In the genomic region with DNA sequence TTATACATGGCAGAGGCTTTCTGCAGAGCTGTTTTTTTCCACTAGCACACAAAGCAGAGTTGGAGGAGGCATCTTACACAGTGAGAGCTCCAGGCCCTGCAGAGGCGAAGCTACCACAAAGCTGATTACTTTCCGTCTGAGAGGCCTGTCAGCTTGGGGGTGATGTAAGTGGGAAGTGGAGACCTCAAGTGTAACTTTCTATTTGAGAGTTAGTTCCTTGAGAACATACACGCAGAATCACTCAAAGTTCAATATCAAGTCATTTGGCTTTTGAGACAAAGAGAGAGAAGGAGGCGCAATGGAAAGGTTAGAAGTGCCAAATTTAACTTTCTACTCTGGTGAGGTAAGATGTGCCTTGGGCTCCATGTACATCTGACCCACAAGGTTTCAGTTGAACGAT, we compare ENCODE assay signal across 20 mouse cellular contexts. TPM values are rescaled to one million over a fixed set of nuclear protein-coding genes. Genes with fewer than 3 reads are reported as not detected.
DNase-seq lines count a peak whose midpoint lies in the region; ATAC-seq lines count a peak whose summit lies in the region.
"Had no signal": no experiment of that assay in that cellular context is flagged by ENCODE, and none has a peak within 500 bp of the region (broad histone marks: within the 10 kb centered on the region; RNA-seq: fewer than 3 reads in every experiment).

No protein-coding gene starts in this region.

- 0 out of 2 replicates have a peak, but pooled peaks cover 4% of the 10 kb centered on the region for H3K27me3 ChIP-seq in embryonic facial prominence, embryonic 10.5 days (replicated peaks; ENCODE audit: low read depth, poor library complexity, severe bottlenecking)
- no peaks in the 10 kb centered on the region for H3K27me3 ChIP-seq in kidney, embryonic 16.5 days (ENCODE audit: insufficient read depth, low read length)
- H3K27me3 ChIP-seq: embryonic facial prominence, embryonic 15.5 days; heart, embryonic 12.5 days; hindbrain, embryonic 15.5 days had no signal

- peak; percentile 44 for DNase-seq in heart, adult 11 months
- no peak for DNase-seq in heart, adult 8-10 months (ENCODE audit: low spot score)
- no peak for DNase-seq in embryonic facial prominence, embryonic 10.5 days (ENCODE audit: low spot score)
- no peak for DNase-seq in kidney, adult 9 months
- no peak for DNase-seq in layer of hippocampus, adult 9-10 months (ENCODE audit: low spot score)
- DNase-seq: adrenal gland, postnatal 10 days; cerebellum, adult 11 months; cerebellum, adult 8-10 months; cerebellum, postnatal 36 days; gastrocnemius, postnatal 36 days; heart, adult 2 months had no signal

- H3K27ac ChIP-seq in embryonic facial prominence, embryonic 10.5 days (replicated peaks) = peak overlapping the region; percentile 14; the same call in 1 of the 2 replicates
- no peak overlapping the region for H3K27ac ChIP-seq in kidney, embryonic 16.5 days (ENCODE audit: low read length)
- H3K27ac ChIP-seq: embryonic facial prominence, embryonic 15.5 days; forebrain, embryonic 10.5 days; heart, adult 2 months; hindbrain, embryonic 15.5 days had no signal

- no peak overlapping the region for H3K4me3 ChIP-seq in embryonic facial prominence, embryonic 10.5 days
- H3K4me3 ChIP-seq in kidney, embryonic 16.5 days (ENCODE audit: low read length) = no peak overlapping the region
- H3K4me3 ChIP-seq: embryonic facial prominence, embryonic 15.5 days; erythroblast, embryonic 14.5 days; forebrain, embryonic 10.5 days; heart, adult 2 months; heart, embryonic 12.5 days; hindbrain, embryonic 15.5 days had no signal

- peak; percentile 55; the same call in 1 of the 2 replicates for ATAC-seq in megakaryocyte, adult 5-6 weeks (ENCODE audit: poor library complexity, severe bottlenecking)
- ATAC-seq in kidney, embryonic 16.5 days (ENCODE audit: low FRiP score, low TSS enrichment) = no peak
- ATAC-seq: forebrain, embryonic 14.5 days; inflammation-experienced regulatory T-cells, adult 6 months had no signal

- 77% methylated on average over 5 of the region's 5 CpGs for WGBS in embryonic facial prominence, embryonic 10.5 days
- WGBS in kidney, embryonic 16.5 days = 81% methylated on average over 5 of the region's 5 CpGs

- no peak overlapping the region for H3K9ac ChIP-seq in kidney, embryonic 16.5 days (replicated peaks; ENCODE audit: low read length)
- H3K9ac ChIP-seq: embryonic facial prominence, embryonic 15.5 days; heart, embryonic 12.5 days; hindbrain, embryonic 15.5 days had no signal

- H3K9me3 ChIP-seq in embryonic facial prominence, embryonic 10.5 days = no peaks in the 10 kb centered on the region
- no peaks in the 10 kb centered on the region for H3K9me3 ChIP-seq in kidney, embryonic 16.5 days (ENCODE audit: low read length)
- H3K9me3 ChIP-seq: embryonic facial prominence, embryonic 15.5 days; forebrain, embryonic 10.5 days; heart, embryonic 12.5 days; hindbrain, embryonic 15.5 days had no signal

- H3K4me2 ChIP-seq in kidney, embryonic 16.5 days (replicated peaks; ENCODE audit: low read depth, low read length) = no peak overlapping the region
- H3K4me2 ChIP-seq: embryonic facial prominence, embryonic 15.5 days; heart, embryonic 12.5 days; hindbrain, embryonic 15.5 days had no signal

- no peaks in the 10 kb centered on the region for H3K36me3 ChIP-seq in embryonic facial prominence, embryonic 10.5 days (replicated peaks)
- H3K36me3 ChIP-seq in kidney, embryonic 16.5 days (ENCODE audit: insufficient read depth, low read length) = no peaks in the 10 kb centered on the region
- H3K36me3 ChIP-seq: embryonic facial prominence, embryonic 15.5 days; forebrain, embryonic 10.5 days; heart, embryonic 12.5 days; hindbrain, embryonic 15.5 days had no signal

- peaks cover 13% of the 10 kb centered on the region for H3K4me1 ChIP-seq in embryonic facial prominence, embryonic 10.5 days
- no peaks in the 10 kb centered on the region for H3K4me1 ChIP-seq in kidney, embryonic 16.5 days (ENCODE audit: insufficient read depth, low read length)
- H3K4me1 ChIP-seq: embryonic facial prominence, embryonic 15.5 days; heart, embryonic 12.5 days; hindbrain, embryonic 15.5 days had no signal

RNA-seq across cellular contexts. Expression of a gene that starts 52.9 kb away (rescaled TPM):
- total RNA-seq in heart, adult 8-10 months (2022) = 10 to 100 TPM in 2 of 4 experiments, 1 to 10 TPM in 2; 7.6 to 16.4 (median 11.3) TPM
- 32.5 and 35.7 TPM in 2 replicates for polyA plus RNA-seq in embryonic facial prominence, embryonic 10.5 days (2016; fragmentation: Nextera tagmentation; extraction: Ambion mirVana)
- total RNA-seq in megakaryocyte, adult 5-6 weeks (2015) = 16.8 and 21.2 TPM in 2 replicates
- total RNA-seq in megakaryocyte, adult 5-6 weeks (2017) = 15.1 and 20.4 TPM in 2 replicates
- polyA plus RNA-seq in kidney, embryonic 16.5 days (2015; fragmentation: Nextera tagmentation; extraction: Ambion mirVana) = 25.6 and 28.2 TPM in 2 replicates
